Mouse (Mus musculus) left cerebral cortex, adult 6 months (tissue): ENCODE data around the gene Chil4. TPM values are rescaled to one million over a fixed set of nuclear protein-coding genes. Genes with fewer than 3 reads are reported as not detected.

Source experiments
- long read RNA-seq, 2 experiments: library from polyadenylated mRNA; unstranded; transcript quantifications; one replicate each; pipeline ENCODE4 v2.0.0; 2019 to 2020
- polyA plus RNA-seq: library from polyadenylated mRNA; unstranded; fragments of <200 nt; fragmentation: Nextera tagmentation; gene quantifications from 2 replicates; pipeline ENCODE4 v1.2.3, GENCODE M21; 2021

The Chil4 gene
- polyA plus RNA-seq: not detected in 2 replicates
- long read RNA-seq, experiment 1: 0 reads
- long read RNA-seq, experiment 2: 0 reads

GRCm38 (mm10) chr3:106219407-106219806, at the start of gene Chil4:
Gene Chil4 (minus strand): TSS chr3:106219507.

GRCm38 (mm10) chr3:106167464-106167863, 51.8 kb downstream of the Chil4 start, which contains the start of gene Chil3:
Gene Chil3 (minus strand): TSS chr3:106167564.

Other genes with a start within 250 kb of the Chil4 start
- gene Ovgp1, start 245.8 kb downstream of the Chil4 start, polyA plus RNA-seq: 0.17 and 0.23 TPM in 2 replicates
- gene Pifo, start 204.9 kb downstream of the Chil4 start, polyA plus RNA-seq: 1.5 and 2.0 TPM in 2 replicates
- gene Chil5, start 186.7 kb downstream of the Chil4 start, polyA plus RNA-seq: 0.26 TPM in 2 replicates
- gene Chia1, start 106.3 kb downstream of the Chil4 start, polyA plus RNA-seq: 1.1 and 1.2 TPM in 2 replicates
- gene Chil3, start 51.9 kb downstream of the Chil4 start, polyA plus RNA-seq: not detected in 2 replicates
- gene Chil6, start 186.7 kb upstream of the Chil4 start, polyA plus RNA-seq: not detected in 2 replicates